19 mouse cellular contexts compared by ENCODE assay signal in genomic region chr14:15119745-15120144, GRCm38 (mm10).
DNase-seq lines count a peak whose midpoint lies in the region; TF ChIP-seq lines count a peak whose summit lies in the region.
"Had no signal": no experiment of that assay in that cellular context is flagged by ENCODE, and none has a peak within 500 bp of the region (broad histone marks: within the 10 kb centered on the region; RNA-seq: fewer than 3 reads in every experiment).

No protein-coding gene starts in this region.

- H3K27ac ChIP-seq in cerebellum, adult 2 months (ENCODE audit: insufficient read depth, low read length): no peak overlapping the region
- H3K27ac ChIP-seq in heart, adult 2 months: no peak overlapping the region
- no peak overlapping the region for H3K27ac ChIP-seq in left cerebral cortex, adult 2 months
- H3K27ac ChIP-seq: forebrain, embryonic 12.5 days; hindbrain, embryonic 13.5 days; limb, embryonic 12.5 days; liver, embryonic 13.5 days; lung, embryonic 15.5 days; macrophage; neural tube, embryonic 13.5 days had no signal

- H3K27me3 ChIP-seq in cerebellum, adult 2 months (ENCODE audit: control insufficient read depth, insufficient read depth, low read length): no peaks in the 10 kb centered on the region
- H3K27me3 ChIP-seq in heart, adult 2 months (ENCODE audit: control insufficient read depth, insufficient read depth, low read length): no peaks in the 10 kb centered on the region
- H3K27me3 ChIP-seq: forebrain, embryonic 12.5 days; hindbrain, embryonic 13.5 days; limb, embryonic 12.5 days; liver, embryonic 13.5 days; lung, embryonic 15.5 days; neural tube, embryonic 13.5 days had no signal

- no peak for TF ChIP-seq EP300 in heart, adult 2 months (IDR thresholded peaks at IDR 0.05; ENCODE audit: insufficient read depth, low read depth, low read length)

- no peak for DNase-seq in cerebellum, adult 2 months
- no peak for DNase-seq in cerebellum, adult 11 months
- no peak for DNase-seq in heart, adult 2 months
- DNase-seq in heart, adult 18-20 months: no peak
- no peak for DNase-seq in left cerebral cortex, adult 2 months (ENCODE audit: extremely low spot score in 1 of 2, low spot score in 2 of 2)
- DNase-seq in left cerebral cortex, adult 8-10 months (ENCODE audit: low spot score in 2 of 2): no peak
- DNase-seq in thymus, postnatal 4 days: peak; percentile 12
- no peak for DNase-seq in thymus, adult 18-20 months
- DNase-seq: adrenal gland, postnatal 25 days; heart, postnatal 14 days; kidney, postnatal 10 days; liver, embryonic 13.5 days; right cerebral cortex, adult 18-20 months had no signal

- no peaks in the 10 kb centered on the region for H3K79me2 ChIP-seq in heart, adult 2 months (replicated peaks; ENCODE audit: control insufficient read depth, insufficient read depth, low read length)

- no peak overlapping the region for H3K9ac ChIP-seq in heart, adult 2 months (ENCODE audit: low read depth, low read length)
- H3K9ac ChIP-seq: forebrain, embryonic 12.5 days; hindbrain, embryonic 13.5 days; limb, embryonic 12.5 days; liver, embryonic 13.5 days; lung, embryonic 15.5 days; neural tube, embryonic 13.5 days had no signal

- WGBS in cerebellum, adult 2 months: 35% methylated on average over 2 of the region's 2 CpGs
- 23% methylated on average over 2 of the region's 2 CpGs for WGBS in heart, adult 2 months

- TF ChIP-seq POLR2A in cerebellum, adult 2 months (IDR thresholded peaks at IDR 0.05; ENCODE audit: borderline replicate concordance, insufficient read depth, low read length): no peak
- no peak for TF ChIP-seq POLR2A in heart, adult 2 months (IDR thresholded peaks at IDR 0.05; ENCODE audit: insufficient read depth, low read depth, low read length)

- intact Hi-C loops in heart, adult 2 months (cut with DNase I): no loop called here
- intact Hi-C loops in left cerebral cortex, adult 2 months (cut with DNase I): loop anchor here (1.0 kb wide), 1 partner anchor 11 kb away; no protein-coding TSS in a partner anchor

- no peaks in the 10 kb centered on the region for H3K4me1 ChIP-seq in cerebellum, adult 2 months (ENCODE audit: control insufficient read depth, insufficient read depth, low read length)
- H3K4me1 ChIP-seq in heart, adult 2 months (ENCODE audit: control insufficient read depth, insufficient read depth, low read length): no peaks in the 10 kb centered on the region
- H3K4me1 ChIP-seq: forebrain, embryonic 12.5 days; hindbrain, embryonic 13.5 days; limb, embryonic 12.5 days; liver, embryonic 13.5 days; lung, embryonic 15.5 days; neural tube, embryonic 13.5 days had no signal

- peak; percentile 40; the same call in 1 of the 2 replicates for TF ChIP-seq CTCF in cerebellum, adult 2 months (IDR thresholded peaks at IDR 0.05; ENCODE audit: borderline replicate concordance, insufficient read depth, low read depth, low read length)
- peak; percentile 32; the same call in 1 of the 2 replicates for TF ChIP-seq CTCF in heart, adult 2 months (IDR thresholded peaks at IDR 0.05)
- peak; percentile 48 for TF ChIP-seq CTCF in left cerebral cortex, adult 2 months (IDR thresholded peaks at IDR 0.05)

- H3K4me3 ChIP-seq in cerebellum, adult 2 months (replicated peaks; ENCODE audit: insufficient read depth, low read depth, low read length): no peak overlapping the region
- H3K4me3 ChIP-seq in heart, adult 2 months: no peak overlapping the region
- H3K4me3 ChIP-seq in left cerebral cortex, adult 2 months: no peak overlapping the region
- H3K4me3 ChIP-seq: forebrain, embryonic 12.5 days; hindbrain, embryonic 13.5 days; limb, embryonic 12.5 days; liver, embryonic 13.5 days; lung, embryonic 15.5 days; neural tube, embryonic 13.5 days had no signal

- no peaks in the 10 kb centered on the region for H3K36me3 ChIP-seq in heart, adult 2 months (ENCODE audit: control insufficient read depth, insufficient read depth, low read length)
- H3K36me3 ChIP-seq: forebrain, embryonic 12.5 days; hindbrain, embryonic 13.5 days; limb, embryonic 12.5 days; liver, embryonic 13.5 days; lung, embryonic 15.5 days; neural tube, embryonic 13.5 days had no signal
